Mouse (Mus musculus) forebrain, embryonic 11.5 days (tissue): ENCODE results near the gene Med20. TPM values are rescaled to one million over a fixed set of nuclear protein-coding genes. Genes with fewer than 3 reads are reported as not detected.
A peak's percentile ranks its signal among the peaks of the same experiment; 100 is the strongest.
"Not testable (repeated sequence)": the region's sequence is repeated elsewhere in the genome, so short reads cannot be mapped to it uniquely, and the experiment has no call there.

Experiments
- ATAC-seq: fragments of 200-750 bp; cut with Nextera tagmentation; replicated peaks from 2 replicates; pipeline ENCODE4 v1.8.0; 2017; ENCODE audit warnings: moderate TSS enrichment; ENCODE audit not compliant: low FRiP score
- DNase-seq: peaks from one replicate; pipeline ENCODE4 v3.0.0-alpha.2; 2017; ENCODE audit warnings: low spot score
- H3K27ac ChIP-seq: fragments of 300-500 bp; sonication (generic); 2 replicates; pipeline ENCODE4 v1.5.1; 2014; ENCODE audit warnings: low read depth, low read length
- H3K27me3 ChIP-seq: fragments of 300-500 bp; sonication (generic); 2 replicates; pipeline ENCODE4 v1.6.1; 2014; ENCODE audit warnings: mild to moderate bottlenecking, low read length, mixed read lengths; ENCODE audit not compliant: control insufficient read depth, insufficient read depth
- H3K36me3 ChIP-seq: fragments of 300-500 bp; sonication (generic); 2 replicates; pipeline ENCODE4 v1.6.1; 2014; ENCODE audit warnings: mild to moderate bottlenecking, low read length, moderate library complexity, mixed read lengths; ENCODE audit not compliant: control insufficient read depth, insufficient read depth
- H3K4me1 ChIP-seq: fragments of 300-500 bp; sonication (generic); replicated peaks from 2 replicates; pipeline ENCODE4 v1.6.1; 2014; ENCODE audit warnings: low read length, mixed read lengths; ENCODE audit not compliant: control insufficient read depth, insufficient read depth
- H3K4me2 ChIP-seq: fragments of 300-500 bp; sonication (generic); 2 replicates; pipeline ENCODE4 v1.6.1; 2014; ENCODE audit warnings: low read depth, mild to moderate bottlenecking, low read length, moderate library complexity, mixed read lengths; ENCODE audit not compliant: severe bottlenecking
- H3K4me3 ChIP-seq: fragments of 300-500 bp; sonication (generic); 2 replicates; pipeline ENCODE4 v1.5.1; 2014; ENCODE audit warnings: low read depth, low read length
- H3K9ac ChIP-seq: fragments of 300-500 bp; sonication (generic); 2 replicates; pipeline ENCODE4 v1.6.1; 2014; ENCODE audit warnings: low read length
- H3K9me3 ChIP-seq: fragments of 300-500 bp; sonication (generic); 2 replicates; pipeline ENCODE4 v1.6.1; 2016; ENCODE audit warnings: low read length, mixed read lengths; ENCODE audit not compliant: control insufficient read depth
- WGBS: fragments of 180-500 bp; shearing (Covaris S2); extraction: QIAGEN DNeasy Blood & Tissue Kit; methylation state at CpG from one replicate; pipeline ENCODE4 v1.1.7; 2014; 5-methylcytosine and 5-hydroxymethylcytosine counted together
- polyA plus RNA-seq: library from polyadenylated mRNA; unstranded; fragments of >200 nt; fragmentation: Nextera tagmentation; extraction: Ambion mirVana; gene quantifications from 2 replicates; pipeline ENCODE4 v1.2.1, GENCODE M21; 2014

The Med20 gene
- polyA plus RNA-seq, 1 experiment from 2014 or later = 44.5 TPM

GRCm38 (mm10) chr17:47598580-47599304, 12.6 kb upstream of the Med20 start:
- ATAC-seq, H3K9me3 ChIP-seq, H3K9ac ChIP-seq, DNase-seq, H3K4me2 ChIP-seq, H3K4me3 ChIP-seq, H3K27me3 ChIP-seq, H3K36me3 ChIP-seq: not testable (repeated sequence)
- Histone ChIP-seq H3K4me1 (peaks cover 28% of the 10 kb centered on the region), H3K27ac (peak overlapping the region; percentile 37; the same call in 1 of the 2 replicates)
- WGBS = 88% methylated on average over 10 of the region's 10 CpGs

- Histone ChIP-seq H3K4me1 (peaks cover 28% of the 10 kb centered on the region), H3K9ac (no peak overlapping the region), H3K4me3 (no peak overlapping the region), H3K9me3 (no peaks in the 10 kb centered on the region), H3K36me3 (peaks cover 5% of the 10 kb centered on the region), H3K27me3 (no peaks in the 10 kb centered on the region), H3K27ac (no peak overlapping the region), H3K4me2 (no peak overlapping the region)
- WGBS = 80% methylated on average over 11 of the region's 11 CpGs
- DNase-seq = no peak
- no peak for ATAC-seq
Measured at GRCm38 (mm10) chr17:47599511-47600297, 11.7 kb upstream of the Med20 start.

DNA sequence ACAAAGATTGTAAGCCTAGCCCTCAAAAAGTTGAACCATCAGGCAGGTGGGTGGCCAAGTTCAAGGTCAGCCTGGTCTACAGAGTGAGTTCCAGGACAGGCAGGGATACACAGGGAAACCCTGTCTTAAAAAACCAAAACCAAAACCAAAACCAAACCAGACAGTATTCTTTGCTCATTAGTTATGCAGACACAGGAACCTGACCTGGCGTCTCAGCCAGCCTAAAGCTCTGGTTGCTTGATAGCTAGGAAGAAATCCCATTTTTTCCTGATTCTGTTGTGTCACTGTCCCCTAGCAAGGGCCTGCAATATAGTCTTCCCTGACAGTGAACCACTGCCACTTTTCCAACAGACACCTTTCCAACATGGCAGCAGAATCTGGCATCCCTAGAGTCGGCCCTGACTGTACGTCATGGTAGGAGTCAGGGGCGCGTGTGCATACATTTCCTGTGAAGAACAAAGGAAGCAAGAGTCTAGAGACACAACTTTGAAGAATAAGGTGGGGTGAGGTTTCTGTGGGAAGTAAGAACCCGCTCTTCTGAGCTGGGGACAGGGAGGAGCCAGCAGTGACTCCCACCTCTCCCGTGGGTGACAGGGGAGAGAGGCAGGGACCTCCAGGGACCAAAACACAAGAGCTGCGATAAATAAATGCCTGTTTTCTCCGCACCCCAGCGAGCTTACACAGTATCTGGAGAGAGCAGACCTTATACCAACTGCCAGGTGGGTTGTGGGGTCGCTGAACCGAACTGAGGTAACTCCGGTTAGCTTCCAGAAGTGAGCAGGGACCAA, 10.6 kb upstream of the Med20 start:
- no peak overlapping the region for H3K4me3 ChIP-seq
- WGBS = 91% methylated on average over 13 of the region's 13 CpGs
- H3K9ac ChIP-seq = no peak overlapping the region
- no peaks in the 10 kb centered on the region for H3K9me3 ChIP-seq
- ATAC-seq (no peak), DNase-seq (no peak)
- H3K4me1 ChIP-seq = peaks cover 21% of the 10 kb centered on the region
- peaks cover 5% of the 10 kb centered on the region for H3K36me3 ChIP-seq
- no peaks in the 10 kb centered on the region for H3K27me3 ChIP-seq
- H3K27ac ChIP-seq = no peak overlapping the region
- no peak overlapping the region for H3K4me2 ChIP-seq

DNA sequence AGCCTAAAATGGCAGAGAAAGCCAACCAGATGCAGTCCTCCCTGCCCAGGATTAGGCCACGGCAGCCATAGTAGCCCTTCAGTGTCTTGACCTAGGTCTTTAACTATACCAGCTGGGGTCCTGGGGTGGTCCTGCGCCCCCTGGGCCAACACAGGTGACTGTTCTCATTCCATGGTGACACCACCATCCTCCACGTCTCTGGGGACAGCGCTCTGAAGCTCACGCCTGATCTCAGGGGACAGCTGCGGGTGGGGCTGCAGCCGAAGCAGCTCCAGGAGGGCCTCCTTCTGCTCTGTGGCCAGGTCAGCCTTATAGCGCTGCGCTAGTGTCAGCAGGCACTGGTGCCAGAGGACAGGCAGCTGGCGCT, 10.0 kb upstream of the Med20 start:
- Histone ChIP-seq H3K27ac (no peak overlapping the region), H3K9me3 (no peaks in the 10 kb centered on the region), H3K4me2 (no peak overlapping the region), H3K4me1 (peaks cover 16% of the 10 kb centered on the region), H3K27me3 (no peaks in the 10 kb centered on the region), H3K9ac (no peak overlapping the region), H3K4me3 (no peak overlapping the region), H3K36me3 (peaks cover 5% of the 10 kb centered on the region)
- ATAC-seq (no peak), DNase-seq (no peak)
- WGBS = 94% methylated on average over 10 of the region's 10 CpGs

GRCm38 (mm10) chr17:47602289-47602688, 9.1 kb upstream of the Med20 start:
- no peak for ATAC-seq
- no peak for DNase-seq
- peaks cover 5% of the 10 kb centered on the region for H3K36me3 ChIP-seq
- H3K27ac ChIP-seq = no peak overlapping the region
- no peak overlapping the region for H3K4me3 ChIP-seq
- H3K4me1 ChIP-seq = peaks cover 8% of the 10 kb centered on the region
- no peaks in the 10 kb centered on the region for H3K27me3 ChIP-seq
- no peak overlapping the region for H3K9ac ChIP-seq
- WGBS = 91% methylated on average over 11 of the region's 11 CpGs
- no peak overlapping the region for H3K4me2 ChIP-seq
- H3K9me3 ChIP-seq = no peaks in the 10 kb centered on the region

- Histone ChIP-seq H3K4me2 (no peak overlapping the region), H3K9ac (no peak overlapping the region), H3K27me3 (no peaks in the 10 kb centered on the region), H3K36me3 (peaks cover 5% of the 10 kb centered on the region), H3K9me3 (no peaks in the 10 kb centered on the region), H3K27ac (no peak overlapping the region), H3K4me1 (peaks cover 4% of the 10 kb centered on the region; the same call in 1 of the 2 replicates), H3K4me3 (no peak overlapping the region)
- 81% methylated on average over 5 of the region's 5 CpGs for WGBS
- DNase-seq = no peak
- ATAC-seq = no peak
Measured at GRCm38 (mm10) chr17:47606220-47606619, 5.2 kb upstream of the Med20 start.

GRCm38 (mm10) chr17:47609182-47609581, 2.2 kb upstream of the Med20 start:
- Histone ChIP-seq H3K27me3 (no peaks in the 10 kb centered on the region), H3K9me3 (no peaks in the 10 kb centered on the region), H3K4me3 (no peak overlapping the region), H3K4me2 (0 out of 2 replicates have a peak overlapping the region, but pooled peaks have one; percentile 5), H3K36me3 (peaks cover under 1% of the 10 kb centered on the region; the same call in 1 of the 2 replicates), H3K9ac (no peak overlapping the region), H3K27ac (no peak overlapping the region), H3K4me1 (peaks cover 11% of the 10 kb centered on the region; the same call in 1 of the 2 replicates)
- ATAC-seq (no peak), DNase-seq (no peak)
- WGBS = 94% methylated on average over 4 of the region's 4 CpGs

- WGBS = 0% methylated on average over 13 of the region's 13 CpGs
- H3K9me3 ChIP-seq = no peaks in the 10 kb centered on the region
- H3K27ac ChIP-seq = no peak overlapping the region
- H3K4me3 ChIP-seq = peak overlapping the region; percentile 81
- peaks cover 5% of the 10 kb centered on the region; the same call in 1 of the 2 replicates for H3K36me3 ChIP-seq
- peak overlapping the region; percentile 86 for H3K4me2 ChIP-seq
- H3K9ac ChIP-seq = peak overlapping the region; percentile 73
- no peak for ATAC-seq
- DNase-seq = no peak
- H3K4me1 ChIP-seq = peaks cover 11% of the 10 kb centered on the region; the same call in 1 of the 2 replicates
- no peaks in the 10 kb centered on the region for H3K27me3 ChIP-seq
Measured at GRCm38 (mm10) chr17:47611661-47611982, 240 bp downstream of the Med20 start.
